In genomic region chr8:122036325-122036724, GRCm38 (mm10) we compare ENCODE assay signal across 28 mouse cellular contexts.
DNase-seq lines count a peak whose midpoint lies in the region; ATAC-seq and TF ChIP-seq lines count a peak whose summit lies in the region.
"Had no signal": no experiment of that assay in that cellular context is flagged by ENCODE, and none has a peak within 500 bp of the region (broad histone marks: within the 10 kb centered on the region; RNA-seq: fewer than 3 reads in every experiment).

No protein-coding gene starts in this region.

- peaks cover 23 to 39% of the 10 kb centered on the region in 2 experiments for H3K4me1 ChIP-seq in heart, embryonic 14.5 days (ENCODE audit: control insufficient read depth in 2 of 2, insufficient read depth in 2 of 2, low read length in 2 of 2)
- H3K4me1 ChIP-seq in limb, embryonic 14.5 days (ENCODE audit: control insufficient read depth, insufficient read depth, low read length) = peaks cover 14% of the 10 kb centered on the region
- no peaks in the 10 kb centered on the region for H3K4me1 ChIP-seq in forebrain, embryonic 11.5 days (replicated peaks; ENCODE audit: control insufficient read depth, insufficient read depth, low read length)
- H3K4me1 ChIP-seq: liver, embryonic 15.5 days had no signal

- whole genome bisulfite sequencing in heart, embryonic 14.5 days = 34% methylated on average over 6 of the region's 6 CpGs
- 72% methylated on average over 6 of the region's 6 CpGs for WGBS in limb, embryonic 14.5 days
- whole genome bisulfite sequencing in forebrain, embryonic 11.5 days = 82% methylated on average over 6 of the region's 6 CpGs

- H3K4me3 ChIP-seq in gastrocnemius, adult 2 months = no peak overlapping the region
- no peak overlapping the region for H3K4me3 ChIP-seq in heart, embryonic 14.5 days (ENCODE audit: control insufficient read depth in 1 of 2, insufficient read depth in 1 of 2, low read depth in 1 of 2, low read length in 2 of 2)
- no peak overlapping the region for H3K4me3 ChIP-seq in limb, embryonic 14.5 days (replicated peaks; ENCODE audit: low read length)
- no peak overlapping the region for H3K4me3 ChIP-seq in forebrain, embryonic 11.5 days (ENCODE audit: low read depth, low read length)
- H3K4me3 ChIP-seq: forebrain, embryonic 10.5 days; hindbrain, embryonic 10.5 days; hindbrain, embryonic 15.5 days; left cerebral cortex, adult 2 months; liver, embryonic 15.5 days; neural tube, embryonic 15.5 days had no signal

- TF ChIP-seq POLR2A in limb, embryonic 14.5 days (IDR thresholded peaks at IDR 0.05; ENCODE audit: borderline replicate concordance, extremely low read depth, insufficient read depth, insufficient read length) = no peak

- H3K9me3 ChIP-seq in heart, embryonic 14.5 days (ENCODE audit: control insufficient read depth, low read length) = no peaks in the 10 kb centered on the region
- no peaks in the 10 kb centered on the region for H3K9me3 ChIP-seq in limb, embryonic 14.5 days (ENCODE audit: control insufficient read depth, low read length)
- no peaks in the 10 kb centered on the region for H3K9me3 ChIP-seq in forebrain, embryonic 11.5 days (ENCODE audit: control insufficient read depth, low read length)
- H3K9me3 ChIP-seq: forebrain, embryonic 10.5 days; hindbrain, embryonic 10.5 days; hindbrain, embryonic 15.5 days; liver, embryonic 15.5 days; neural tube, embryonic 15.5 days had no signal

- H3K27me3 ChIP-seq in heart, embryonic 14.5 days (ENCODE audit: control insufficient read depth, insufficient read depth, low read length) = no peaks in the 10 kb centered on the region
- no peaks in the 10 kb centered on the region for H3K27me3 ChIP-seq in limb, embryonic 14.5 days (ENCODE audit: control insufficient read depth, insufficient read depth, low read length)
- H3K27me3 ChIP-seq in forebrain, embryonic 11.5 days (ENCODE audit: control insufficient read depth, insufficient read depth, low read length) = no peaks in the 10 kb centered on the region
- H3K27me3 ChIP-seq: hindbrain, embryonic 15.5 days; neural tube, embryonic 15.5 days had no signal

- 0 out of 2 replicates have a peak, but pooled peaks have one; percentile 22 for ATAC-seq in heart, embryonic 14.5 days (ENCODE audit: insufficient number of reproducible peaks, insufficient read depth, low FRiP score, low read depth)
- ATAC-seq in limb, embryonic 14.5 days (ENCODE audit: low FRiP score, low read depth) = peak; percentile 79
- ATAC-seq in forebrain, embryonic 11.5 days (replicated peaks; ENCODE audit: low FRiP score) = no peak
- ATAC-seq: forebrain, embryonic 16.5 days; inflammation-experienced regulatory T-cells, adult 6 months had no signal

- H3K36me3 ChIP-seq in heart, embryonic 14.5 days (ENCODE audit: control insufficient read depth, insufficient read depth, low read length) = no peaks in the 10 kb centered on the region
- H3K36me3 ChIP-seq in limb, embryonic 14.5 days (ENCODE audit: control insufficient read depth, insufficient read depth, low read length) = no peaks in the 10 kb centered on the region
- no peaks in the 10 kb centered on the region for H3K36me3 ChIP-seq in forebrain, embryonic 11.5 days (ENCODE audit: control insufficient read depth, insufficient read depth, low read length)
- H3K36me3 ChIP-seq: forebrain, embryonic 10.5 days; hindbrain, embryonic 10.5 days; hindbrain, embryonic 15.5 days; liver, embryonic 15.5 days; neural tube, embryonic 15.5 days had no signal

- no peak overlapping the region for H3K9ac ChIP-seq in heart, embryonic 14.5 days (ENCODE audit: low read length)
- H3K9ac ChIP-seq in limb, embryonic 14.5 days (ENCODE audit: low read depth, low read length, severe bottlenecking) = no peak overlapping the region
- no peak overlapping the region for H3K9ac ChIP-seq in forebrain, embryonic 11.5 days (ENCODE audit: low read length)
- H3K9ac ChIP-seq: hindbrain, embryonic 15.5 days; liver, embryonic 15.5 days; lung, embryonic 14.5 days; neural tube, embryonic 15.5 days had no signal

- H3K4me2 ChIP-seq in heart, embryonic 14.5 days (ENCODE audit: low read length) = no peak overlapping the region
- H3K4me2 ChIP-seq in limb, embryonic 14.5 days (replicated peaks; ENCODE audit: low read depth, low read length, severe bottlenecking) = no peak overlapping the region
- H3K4me2 ChIP-seq in forebrain, embryonic 11.5 days (ENCODE audit: low read depth, low read length, severe bottlenecking) = no peak overlapping the region
- H3K4me2 ChIP-seq: hindbrain, embryonic 15.5 days; liver, embryonic 15.5 days; lung, embryonic 14.5 days; neural tube, embryonic 15.5 days had no signal

- no peak for DNase-seq in gastrocnemius, adult 2 months
- no peak for DNase-seq in gastrocnemius, adult 18-20 months (ENCODE audit: low spot score)
- DNase-seq in heart, adult 11 months = no peak
- DNase-seq in Muller cell, postnatal 12 days (ENCODE audit: inconsistent ontology term) = peak; percentile 59
- peak; percentile 42 for DNase-seq in limb, embryonic 14.5 days (ENCODE audit: low spot score)
- DNase-seq in forebrain, embryonic 11.5 days (ENCODE audit: low spot score) = no peak
- no peak for DNase-seq in kidney, postnatal 14 days
- DNase-seq: adrenal gland, postnatal 36 days; cerebellum, adult 18-20 months; cerebellum, postnatal 10 days; gastrocnemius, postnatal 10 days; kidney, adult 11 months; kidney, postnatal 25 days; lung, embryonic 14.5 days; lung, postnatal 14 days; midbrain, embryonic 14.5 days; retina, postnatal 1 day; right cerebral cortex, postnatal 14 days; thymus, postnatal 4 days had no signal

- intact Hi-C loops in gastrocnemius, adult 2 months (cut with DNase I) = loop anchor here (5.0 kb wide), 2 partner anchors 44 to 81 kb away; no protein-coding TSS in a partner anchor

- TF ChIP-seq CTCF in gastrocnemius, adult 2 months (IDR thresholded peaks at IDR 0.05) = no peak

- peak overlapping the region; percentile 64 for H3K27ac ChIP-seq in gastrocnemius, adult 2 months
- peak overlapping the region in 1 of 2 experiments; percentile 41; a peak in 2 of 4 replicates for H3K27ac ChIP-seq in heart, embryonic 14.5 days (replicated peaks in 1 of 2; ENCODE audit: control insufficient read depth in 1 of 2, insufficient read depth in 1 of 2, low read depth in 2 of 2, low read length in 2 of 2)
- H3K27ac ChIP-seq in limb, embryonic 14.5 days (replicated peaks; ENCODE audit: low read depth, low read length) = no peak overlapping the region
- no peak overlapping the region for H3K27ac ChIP-seq in forebrain, embryonic 11.5 days (ENCODE audit: low read depth, low read length)
- H3K27ac ChIP-seq: forebrain, embryonic 10.5 days; hindbrain, embryonic 10.5 days; hindbrain, embryonic 15.5 days; left cerebral cortex, adult 2 months; liver, embryonic 15.5 days; neural tube, embryonic 15.5 days had no signal

Comparison
In these comparisons a context has a peak if more than half of its experiments do, and no peak if none do; other contexts are left out.
1. DNase-seq: peak in Muller cell, postnatal 12 days (single experiment) and limb, embryonic 14.5 days (single experiment); none in gastrocnemius, adult 2 months (single experiment), gastrocnemius, adult 18-20 months (single experiment), heart, adult 11 months (single experiment), forebrain, embryonic 11.5 days (single experiment) and kidney, postnatal 14 days (single experiment).